Mouse (Mus musculus) CH12.LX (cell line): ENCODE measurements around the gene Hpf1. TPM values are rescaled to one million over a fixed set of nuclear protein-coding genes. Genes with fewer than 3 reads are reported as not detected.

Experiments
- DNase-seq: peaks from one replicate; pipeline ENCODE4 v3.0.0-alpha.2; 2013; ENCODE audit errors: extremely low read depth
- H3K27ac ChIP-seq: 2 replicates; pipeline ENCODE4 v1.5.1; 2012; ENCODE audit warnings: low read depth, mild to moderate bottlenecking, control low read depth, moderate library complexity; ENCODE audit not compliant: insufficient read depth
- H3K27me3 ChIP-seq: replicated peaks from 2 replicates; pipeline ENCODE3; 2012; ENCODE audit warnings: inconsistent platforms
- H3K36me3 ChIP-seq, 2 experiments: replicated peaks in 1 of 2; 2 replicates each; pipeline versions ENCODE3 to v1.6.1; 2012; ENCODE audit warnings: inconsistent platforms in 1 of 2, low read length in 1 of 2, mild to moderate bottlenecking in 1 of 2, mixed read lengths in 1 of 2, moderate library complexity in 1 of 2; ENCODE audit not compliant: control insufficient read depth in 1 of 2, insufficient read depth in 1 of 2
- H3K4me1 ChIP-seq, 2 experiments: 2 replicates each; pipeline ENCODE4 v1.6.1; 2012; ENCODE audit warnings: inconsistent platforms in 1 of 2, moderate library complexity in 1 of 2; ENCODE audit not compliant: insufficient read depth in 2 of 2, control insufficient read depth in 1 of 2
- H3K4me2 ChIP-seq: 2 replicates; pipeline ENCODE4 v1.6.1; 2012; ENCODE audit warnings: low read depth, mild to moderate bottlenecking, control low read depth; ENCODE audit not compliant: poor library complexity, insufficient read depth, severe bottlenecking
- H3K4me3 ChIP-seq, 3 experiments: fragments of 150-350 bp in 1 of 3; sonication (generic) in 1 of 3; replicated peaks in 1 of 3; 2 replicates each; pipeline versions ENCODE3 to v1.5.1; 2011 to 2012; ENCODE audit warnings: low read depth in 2 of 3, low read length in 2 of 3, mild to moderate bottlenecking in 2 of 3, moderate library complexity in 2 of 3, control low read depth in 1 of 3, improper control_type of control experiment in 1 of 3, inconsistent platforms in 1 of 3, mixed read lengths in 1 of 3; ENCODE audit not compliant: poor library complexity in 1 of 3
- H3K79me2 ChIP-seq: replicated peaks from 2 replicates; pipeline ENCODE4 v1.6.1; 2012; ENCODE audit warnings: mild to moderate bottlenecking, moderate library complexity; ENCODE audit not compliant: control insufficient read depth, poor library complexity, insufficient read depth, severe bottlenecking; ENCODE audit errors: extremely low read depth
- H3K9ac ChIP-seq: 2 replicates; pipeline ENCODE4 v1.6.1; 2012; ENCODE audit warnings: low read depth, mild to moderate bottlenecking, control low read depth, moderate library complexity; ENCODE audit not compliant: insufficient read depth
- H3K9me3 ChIP-seq: replicated peaks from 2 replicates; pipeline ENCODE3; 2012; ENCODE audit warnings: low read length, inconsistent platforms, mixed read lengths
- BHLHE40 ChIP-seq: IDR thresholded peaks from 2 replicates; pipeline ENCODE4 v1.6.1; 2011; ENCODE audit warnings: mild to moderate bottlenecking, low read depth, low read length, improper control_type of control experiment
- EP300 ChIP-seq: IDR thresholded peaks from 2 replicates; pipeline ENCODE4 v1.6.1; 2011; ENCODE audit warnings: low read length, improper control_type of control experiment
- ETS1 ChIP-seq: conservative IDR thresholded peaks from 2 replicates; pipeline ENCODE4 v1.6.1; 2012; ENCODE audit warnings: low read depth, mild to moderate bottlenecking, inconsistent platforms, low read length, improper control_type of control experiment, moderate library complexity
- JUN ChIP-seq: IDR thresholded peaks from 2 replicates; pipeline ENCODE4 v1.6.1; 2011; ENCODE audit warnings: low read depth, mild to moderate bottlenecking, low read length, improper control_type of control experiment, moderate library complexity; ENCODE audit not compliant: insufficient read depth
- JUND ChIP-seq: conservative IDR thresholded peaks from 2 replicates; pipeline ENCODE4 v1.6.1; 2011; ENCODE audit warnings: low read depth, low read length, improper control_type of control experiment
- MEF2A ChIP-seq: IDR thresholded peaks from 2 replicates; pipeline ENCODE4 v1.6.1; 2014; ENCODE audit warnings: low read depth, mild to moderate bottlenecking, inconsistent platforms, low read length, improper control_type of control experiment, borderline replicate concordance
- NELFE ChIP-seq: IDR thresholded peaks from 2 replicates; pipeline ENCODE4 v1.6.1; 2011; ENCODE audit warnings: low read depth, low read length, improper control_type of control experiment
- POLR2AphosphoS2 ChIP-seq: IDR thresholded peaks from 2 replicates; pipeline ENCODE4 v1.6.1; 2011; ENCODE audit warnings: low read depth, low read length, improper control_type of control experiment
- UBTF ChIP-seq: IDR thresholded peaks from 2 replicates; pipeline ENCODE4 v1.6.1; 2012; ENCODE audit warnings: low read depth, mild to moderate bottlenecking, inconsistent platforms, low read length, improper control_type of control experiment, moderate library complexity
- USF1 ChIP-seq: IDR thresholded peaks from 2 replicates; pipeline ENCODE4 v1.6.1; 2014; ENCODE audit warnings: low read depth, mild to moderate bottlenecking, inconsistent platforms, low read length, improper control_type of control experiment
- ZMIZ1 ChIP-seq: IDR thresholded peaks from 2 replicates; pipeline ENCODE4 v1.6.1; 2012; ENCODE audit warnings: low read depth, mild to moderate bottlenecking, inconsistent platforms, low read length, improper control_type of control experiment
- dilution Hi-C: fragments of 300-500 bp; cut with MboI; formaldehyde crosslinking; loops from 2 replicates; pipeline ENCODE4 v1.14.3; 2020; ENCODE audit warnings: low sequenced_read_pairs; ENCODE audit not compliant: extremely low pct_unique_long_range_greater_than_20kb, extremely low pct_ligation_motif_present
- in situ Hi-C: fragments of 300-500 bp; cut with MboI; formaldehyde crosslinking; loops from 3 replicates; pipeline ENCODE4 v1.14.3; 2019; ENCODE audit warnings: low sequenced_read_pairs, low pct_ligation_motif_present, low pct_unique_long_range_greater_than_20kb, mixed read lengths
- polyA plus RNA-seq: library from polyadenylated mRNA; unstranded; fragments of >175 nt; gene quantifications from 2 replicates; pipeline ENCODE4 v1.2.1, GENCODE M21; 2012; ENCODE audit warnings: low read depth; ENCODE audit not compliant: insufficient read length
- total RNA-seq, 2 experiments: library from RNA; depleted of rRNA; stranded (reverse); fragments of 300-350 nt in 1 of 2; fragments of >200 nt in 1 of 2; gene quantifications; 2 replicates each; pipeline ENCODE4 v1.2.3; 2012 to 2014

Gene Hpf1
- total and polyA plus RNA-seq, 3 experiments: 76.1 to 132 (median 95.0) TPM

- H3K36me3 ChIP-seq: peaks cover 18 to 44% of the 10 kb centered on the region in 2 experiments
- no peaks in the 10 kb centered on the region for H3K27me3 ChIP-seq
- H3K4me2 ChIP-seq: 0 out of 2 replicates have a peak overlapping the region, but pooled peaks have one; percentile 69
- no peak for TF ChIP-seq ETS1
- peak; percentile 73; the same call in 1 of the 2 replicates for TF ChIP-seq POLR2AphosphoS2
- in situ Hi-C loops (no loop called here), dilution Hi-C loops (no loop called here)
- H3K4me1 ChIP-seq: peaks cover 22 to 66% of the 10 kb centered on the region in 2 experiments
- H3K9ac ChIP-seq: no peak overlapping the region
- H3K4me3 ChIP-seq: no peak overlapping the region
- H3K9me3 ChIP-seq: no peaks in the 10 kb centered on the region
- peak overlapping the region; percentile 88 for H3K27ac ChIP-seq
- DNase-seq: no peak
- H3K79me2 ChIP-seq: no peaks in the 10 kb centered on the region
These were observed 22.3 kb downstream of the Hpf1 start for GRCm38 (mm10) chr8:60912554-60912953.

GRCm38 (mm10) chr8:60919069-60919468 lies 28.9 kb downstream of the Hpf1 start:
- Histone ChIP-seq H3K4me2 (no peak overlapping the region), H3K9ac (no peak overlapping the region), H3K36me3 (peaks cover 14 to 35% of the 10 kb centered on the region in 2 experiments), H3K9me3 (no peaks in the 10 kb centered on the region), H3K27me3 (no peaks in the 10 kb centered on the region), H3K4me1 (peaks cover 12 to 50% of the 10 kb centered on the region in 2 experiments), H3K27ac (no peak overlapping the region), H3K79me2 (no peaks in the 10 kb centered on the region; the same call in 1 of the 2 replicates), H3K4me3 (no peak overlapping the region)
- in situ Hi-C loops: no loop called here
- no peak for DNase-seq
- dilution Hi-C loops: no loop called here
- TF ChIP-seq BHLHE40: no peak
- TF ChIP-seq NELFE: no peak
- no peak for TF ChIP-seq ZMIZ1
- no peak for TF ChIP-seq UBTF
- no peak for TF ChIP-seq EP300
- TF ChIP-seq USF1: no peak
- TF ChIP-seq JUND: no peak
- TF ChIP-seq MEF2A: no peak

DNA sequence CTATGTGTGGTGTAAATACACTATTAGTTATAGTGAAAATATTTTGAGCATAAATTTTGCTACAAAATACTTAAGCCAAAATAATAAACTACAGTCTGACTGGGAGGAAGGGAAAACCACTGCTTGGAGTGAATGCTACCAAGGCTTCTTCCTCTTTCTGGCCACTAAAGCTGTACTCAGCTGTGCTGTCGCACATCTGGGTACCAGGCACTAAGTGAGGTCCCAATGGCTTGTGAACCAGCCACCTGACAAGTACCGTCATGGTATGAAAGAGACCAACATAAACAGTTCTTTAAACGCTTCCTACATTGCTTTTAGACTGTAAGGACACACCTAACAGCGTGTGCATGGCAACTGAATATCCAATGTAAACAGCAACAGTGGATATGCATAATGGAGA lies 30.0 kb downstream of the Hpf1 start:
- H3K9ac ChIP-seq: no peak overlapping the region
- H3K36me3 ChIP-seq: peaks cover 14 to 37% of the 10 kb centered on the region in 2 experiments
- peak overlapping the region; percentile 68 for H3K27ac ChIP-seq
- H3K4me3 ChIP-seq: peak overlapping the region in 1 of 3 experiments; percentile 19
- dilution Hi-C loops (no loop called here), in situ Hi-C loops (no loop called here)
- TF ChIP-seq ETS1 (peak; percentile 66), EP300 (peak; percentile 6; the same call in 1 of the 2 replicates), JUN (no peak)
- no peaks in the 10 kb centered on the region for H3K27me3 ChIP-seq
- H3K4me1 ChIP-seq: peaks cover 10 to 43% of the 10 kb centered on the region in 2 experiments
- no peaks in the 10 kb centered on the region for H3K9me3 ChIP-seq
- H3K4me2 ChIP-seq: peak overlapping the region; percentile 50; the same call in 1 of the 2 replicates
- peak; percentile 62 for DNase-seq
- H3K79me2 ChIP-seq: no peaks in the 10 kb centered on the region; the same call in 1 of the 2 replicates
